Mouse (Mus musculus): ENCODE results near the gene Endog.

DNA sequence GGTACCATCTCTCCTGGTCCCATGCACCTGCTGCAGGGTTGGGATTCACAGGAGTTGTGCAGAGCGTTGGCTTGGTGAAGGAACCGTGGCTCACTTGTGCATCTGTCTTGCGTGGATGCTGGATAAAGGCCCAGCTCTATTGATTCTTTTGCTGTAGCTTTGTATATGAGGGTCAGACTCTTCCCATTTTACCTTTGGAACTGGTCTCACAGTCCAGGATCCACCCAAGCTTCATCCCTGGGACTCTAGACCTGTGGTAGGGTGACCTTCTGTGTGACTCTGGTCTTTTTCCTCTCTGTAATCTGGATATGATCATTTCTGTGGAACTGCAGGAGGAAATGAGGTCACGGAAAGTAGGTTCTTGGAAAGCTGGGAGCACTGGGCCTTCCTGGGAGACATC, 26.9 kb upstream of the Endog start:
- TF ChIP-seq CTCF (IDR thresholded peaks at IDR 0.05; ENCODE audit: control insufficient read depth, insufficient read depth, low read length) (no peak), POLR2A (IDR thresholded peaks at IDR 0.05; ENCODE audit: borderline replicate concordance, control insufficient read depth, low read depth, low read length) (no peak)
